Mouse (Mus musculus) brain, adult 2 months (tissue): ENCODE measurements around the gene Tmem131.

Experiments used
- DNase-seq: peaks from one replicate; pipeline ENCODE4 v3.0.0; 2011; ENCODE audit warnings: low read depth, low spot score

Tmem131 gene

GRCm38 (mm10) chr1:36943653-36944052 lies at the start of gene Tmem131:
Gene Tmem131 (minus strand): TSS chr1:36943666.
- DNase-seq, result peak; percentile 76

GRCm38 (mm10) chr1:36988561-36988960 lies 45.1 kb upstream of the Tmem131 start:
- no peak for DNase-seq

- no peak for DNase-seq
Measured at GRCm38 (mm10) chr1:36988161-36988560, 44.7 kb upstream of the Tmem131 start.

GRCm38 (mm10) chr1:36987172-36988148 lies 44.0 kb upstream of the Tmem131 start:
- peak; percentile 10 for DNase-seq

GRCm38 (mm10) chr1:36986396-36987160 lies 43.1 kb upstream of the Tmem131 start:
- DNase-seq, result no peak

- DNase-seq, result no peak
Measured at GRCm38 (mm10) chr1:36985896-36986295, 42.4 kb upstream of the Tmem131 start.

- no peak for DNase-seq
Measured at GRCm38 (mm10) chr1:36984406-36984805, 40.9 kb upstream of the Tmem131 start.

- no peak for DNase-seq
Measured at GRCm38 (mm10) chr1:36983754-36984153, 40.3 kb upstream of the Tmem131 start.

GRCm38 (mm10) chr1:36982191-36982961 lies 38.9 kb upstream of the Tmem131 start:
- DNase-seq, result no peak

- no peak for DNase-seq
Measured at GRCm38 (mm10) chr1:36976770-36977169, 33.3 kb upstream of the Tmem131 start.

GRCm38 (mm10) chr1:36970918-36971617 lies 27.6 kb upstream of the Tmem131 start:
- no peak for DNase-seq

- peak; percentile 19 for DNase-seq
Measured at GRCm38 (mm10) chr1:36965831-36966230, 22.4 kb upstream of the Tmem131 start.

- no peak for DNase-seq
Measured at GRCm38 (mm10) chr1:36962379-36963176, 19.1 kb upstream of the Tmem131 start.

GRCm38 (mm10) chr1:36960509-36961222 lies 17.2 kb upstream of the Tmem131 start:
- DNase-seq, result no peak

GRCm38 (mm10) chr1:36949591-36950184 lies 6.2 kb upstream of the Tmem131 start:
- DNase-seq, result peak; percentile 67

- DNase-seq, result no peak
Measured at GRCm38 (mm10) chr1:36947448-36947847, 4.0 kb upstream of the Tmem131 start.

- no peak for DNase-seq
Measured at GRCm38 (mm10) chr1:36940381-36940762, 3.1 kb downstream of the Tmem131 start.

- DNase-seq, result peak; percentile 97
Measured at GRCm38 (mm10) chr1:36939506-36940380, 3.7 kb downstream of the Tmem131 start.
